ENCODE assay signal across 20 mouse cellular contexts in genomic region chr5:149162890-149163289, GRCm38 (mm10). TPM values are rescaled to one million over a fixed set of nuclear protein-coding genes. Genes with fewer than 3 reads are reported as not detected.
A peak's percentile ranks its signal among the peaks of the same experiment; 100 is the strongest.
DNase-seq lines count a peak whose midpoint lies in the region; ATAC-seq and TF ChIP-seq lines count a peak whose summit lies in the region.
"Had no signal": no experiment of that assay in that cellular context is flagged by ENCODE, and none has a peak within 500 bp of the region (broad histone marks: within the 10 kb centered on the region; RNA-seq: fewer than 3 reads in every experiment).

No protein-coding gene starts in this region.

- no peak overlapping the region for H3K4me3 ChIP-seq in lung, postnatal 0 days (ENCODE audit: low read depth, low read length)
- H3K4me3 ChIP-seq in hindbrain, embryonic 16.5 days (ENCODE audit: low read length): no peak overlapping the region
- H3K4me3 ChIP-seq: embryonic facial prominence, embryonic 12.5 days; erythroblast, embryonic 14.5 days; heart, embryonic 15.5 days; hindbrain, embryonic 13.5 days; intestine, embryonic 15.5 days; limb, embryonic 15.5 days; liver, embryonic 15.5 days had no signal

- peak; percentile 88 for TF ChIP-seq EP300 in lung, postnatal 0 days (IDR thresholded peaks at IDR 0.05)

- peak; percentile 88 for ATAC-seq in lung, postnatal 0 days
- ATAC-seq in megakaryocyte progenitor cell, adult 5-6 weeks (replicated peaks; ENCODE audit: poor library complexity): 0 out of 2 replicates have a peak, but pooled peaks have one; percentile 26
- ATAC-seq in hindbrain, embryonic 16.5 days: no peak
- ATAC-seq: forebrain, embryonic 16.5 days; intestine, embryonic 15.5 days had no signal

- WGBS in lung, postnatal 0 days: 16% methylated on average over 7 of the region's 7 CpGs
- WGBS in hindbrain, embryonic 16.5 days: 83% methylated on average over 7 of the region's 7 CpGs

- intact Hi-C loops in heart, postnatal 10 days (cut with DNase I): loop anchor here (2.0 kb wide), 1 partner anchor 20 kb away; no protein-coding TSS in a partner anchor
- intact Hi-C loops in heart, postnatal 25 days (cut with DNase I): loop anchor here (1.0 kb wide), 1 partner anchor 16 kb away; no protein-coding TSS in a partner anchor

- no peaks in the 10 kb centered on the region for H3K9me3 ChIP-seq in lung, postnatal 0 days (ENCODE audit: low read length)
- no peaks in the 10 kb centered on the region for H3K9me3 ChIP-seq in hindbrain, embryonic 16.5 days (ENCODE audit: control insufficient read depth, low read length)
- H3K9me3 ChIP-seq: embryonic facial prominence, embryonic 12.5 days; heart, embryonic 15.5 days; hindbrain, embryonic 13.5 days; intestine, embryonic 15.5 days; limb, embryonic 15.5 days; liver, embryonic 15.5 days had no signal

- H3K4me2 ChIP-seq in lung, postnatal 0 days (replicated peaks; ENCODE audit: low read depth, low read length): 0 out of 2 replicates have a peak overlapping the region, but pooled peaks have one; percentile 17
- H3K4me2 ChIP-seq in hindbrain, embryonic 16.5 days (ENCODE audit: low read length): no peak overlapping the region
- H3K4me2 ChIP-seq: embryonic facial prominence, embryonic 12.5 days; heart, embryonic 15.5 days; hindbrain, embryonic 13.5 days; intestine, embryonic 15.5 days; limb, embryonic 15.5 days; liver, embryonic 15.5 days had no signal

- DNase-seq in heart, postnatal 10 days: peak; percentile 16 to 24
- no peak for DNase-seq in heart, postnatal 25 days (ENCODE audit: low spot score)
- DNase-seq in NIH3T3 (ENCODE audit: low read depth): peak; percentile 27
- peak; percentile 91 for DNase-seq in lung, postnatal 0 days (ENCODE audit: low spot score)
- DNase-seq in left cerebral cortex, adult 8-10 months (ENCODE audit: low spot score in 2 of 2): no peak
- DNase-seq: cerebellum, adult 9-10 months; kidney, postnatal 4 days; right cerebral cortex, postnatal 14 days; spleen, adult 18-20 months; thymus, postnatal 36 days had no signal

- H3K36me3 ChIP-seq in lung, postnatal 0 days (ENCODE audit: insufficient read depth, low read length): no peaks in the 10 kb centered on the region
- H3K36me3 ChIP-seq in hindbrain, embryonic 16.5 days (ENCODE audit: control insufficient read depth, insufficient read depth, low read length): no peaks in the 10 kb centered on the region
- H3K36me3 ChIP-seq: embryonic facial prominence, embryonic 12.5 days; heart, embryonic 15.5 days; hindbrain, embryonic 13.5 days; intestine, embryonic 15.5 days; limb, embryonic 15.5 days; liver, embryonic 15.5 days had no signal

- no peak for TF ChIP-seq CTCF in lung, postnatal 0 days (IDR thresholded peaks at IDR 0.05)

- no peak overlapping the region for H3K9ac ChIP-seq in lung, postnatal 0 days (replicated peaks; ENCODE audit: low read depth)
- H3K9ac ChIP-seq in hindbrain, embryonic 16.5 days (ENCODE audit: low read depth, low read length): no peak overlapping the region
- H3K9ac ChIP-seq: embryonic facial prominence, embryonic 12.5 days; heart, embryonic 15.5 days; hindbrain, embryonic 13.5 days; intestine, embryonic 15.5 days; limb, embryonic 15.5 days; liver, embryonic 15.5 days had no signal

- no peak overlapping the region for H3K27ac ChIP-seq in lung, postnatal 0 days (ENCODE audit: low read length)
- H3K27ac ChIP-seq in hindbrain, embryonic 16.5 days (ENCODE audit: low read depth, low read length): no peak overlapping the region
- H3K27ac ChIP-seq: embryonic facial prominence, embryonic 12.5 days; heart, embryonic 15.5 days; hindbrain, embryonic 13.5 days; intestine, embryonic 15.5 days; limb, embryonic 15.5 days; liver, embryonic 15.5 days had no signal

- no peaks in the 10 kb centered on the region for H3K4me1 ChIP-seq in lung, postnatal 0 days (ENCODE audit: insufficient read depth, low read depth, low read length)
- no peaks in the 10 kb centered on the region for H3K4me1 ChIP-seq in hindbrain, embryonic 16.5 days (ENCODE audit: control insufficient read depth, insufficient read depth, low read depth, low read length)
- H3K4me1 ChIP-seq: embryonic facial prominence, embryonic 12.5 days; heart, embryonic 15.5 days; hindbrain, embryonic 13.5 days; intestine, embryonic 15.5 days; limb, embryonic 15.5 days had no signal

- no peaks in the 10 kb centered on the region for H3K27me3 ChIP-seq in lung, postnatal 0 days (replicated peaks; ENCODE audit: insufficient read depth, low read length)
- no peaks in the 10 kb centered on the region for H3K27me3 ChIP-seq in hindbrain, embryonic 16.5 days (replicated peaks; ENCODE audit: control insufficient read depth, insufficient read depth, low read length)
- H3K27me3 ChIP-seq: embryonic facial prominence, embryonic 12.5 days; heart, embryonic 15.5 days; hindbrain, embryonic 13.5 days; intestine, embryonic 15.5 days; limb, embryonic 15.5 days; liver, embryonic 15.5 days had no signal

RNA-seq across cellular contexts. Expression of gene Uspl1, which starts 21.3 kb away (rescaled TPM):
- total RNA-seq in heart, postnatal 10 days (2021): 10 to 100 TPM; 19.1 to 23.6 TPM
- total RNA-seq in heart, postnatal 25 days (2021): 10 to 100 TPM; 16.2 to 17.4 TPM
- 17.5 and 18.2 TPM in 2 replicates for polyA plus RNA-seq in lung, postnatal 0 days (2015; fragmentation: Nextera tagmentation; extraction: Ambion mirVana)
- total RNA-seq in megakaryocyte progenitor cell, adult 5-6 weeks (2015): 29.8 and 39.2 TPM in 2 replicates
- 36.5 and 40.8 TPM in 2 replicates for total RNA-seq in megakaryocyte progenitor cell, adult 5-6 weeks (2017)
- total RNA-seq in left cerebral cortex, adult 8-10 months (2022): 10 to 100 TPM; 39.9 to 45.5 (median 41.6) TPM
- polyA plus RNA-seq in hindbrain, embryonic 16.5 days (2015; fragmentation: Nextera tagmentation; extraction: Ambion mirVana): 48.4 and 52.0 TPM in 2 replicates

RNA-seq across cellular contexts. Expression of gene Hmgb1, which starts 21.4 kb away (rescaled TPM):
- total RNA-seq in heart, postnatal 10 days (2021): 100 to 1,000 TPM; 174 to 190 TPM
- 10 to 100 TPM; 83.8 to 97.6 TPM for total RNA-seq in heart, postnatal 25 days (2021)
- polyA plus RNA-seq in lung, postnatal 0 days (2015; fragmentation: Nextera tagmentation; extraction: Ambion mirVana): 616 and 682 TPM in 2 replicates
- total RNA-seq in megakaryocyte progenitor cell, adult 5-6 weeks (2015): 1,237 and 1,239 TPM in 2 replicates
- total RNA-seq in megakaryocyte progenitor cell, adult 5-6 weeks (2017): 1,041 and 1,075 TPM in 2 replicates
- 100 to 1,000 TPM; 120 to 137 (median 132) TPM for total RNA-seq in left cerebral cortex, adult 8-10 months (2022)
- 634 and 655 TPM in 2 replicates for polyA plus RNA-seq in hindbrain, embryonic 16.5 days (2015; fragmentation: Nextera tagmentation; extraction: Ambion mirVana)

Comparison
In these comparisons a context has a peak if more than half of its experiments do, and no peak if none do; other contexts are left out.
1. DNase-seq: peak in heart, postnatal 10 days (2 of 2), NIH3T3 (single experiment) and lung, postnatal 0 days (single experiment); none in heart, postnatal 25 days (single experiment) and left cerebral cortex, adult 8-10 months (0 of 2).
2. RNA of gene Hmgb1, which starts 21.4 kb away (total RNA-seq): 1,041 to 1,239 TPM in megakaryocyte progenitor cell, adult 5-6 weeks; 174 to 190 TPM in heart, postnatal 10 days, 120 to 137 TPM in left cerebral cortex, adult 8-10 months and 83.8 to 97.6 TPM in heart, postnatal 25 days; every median in the first group is over 4 times any median in the second.